Comparison of ENCODE assay signal across 16 mouse cellular contexts in the genomic region with DNA sequence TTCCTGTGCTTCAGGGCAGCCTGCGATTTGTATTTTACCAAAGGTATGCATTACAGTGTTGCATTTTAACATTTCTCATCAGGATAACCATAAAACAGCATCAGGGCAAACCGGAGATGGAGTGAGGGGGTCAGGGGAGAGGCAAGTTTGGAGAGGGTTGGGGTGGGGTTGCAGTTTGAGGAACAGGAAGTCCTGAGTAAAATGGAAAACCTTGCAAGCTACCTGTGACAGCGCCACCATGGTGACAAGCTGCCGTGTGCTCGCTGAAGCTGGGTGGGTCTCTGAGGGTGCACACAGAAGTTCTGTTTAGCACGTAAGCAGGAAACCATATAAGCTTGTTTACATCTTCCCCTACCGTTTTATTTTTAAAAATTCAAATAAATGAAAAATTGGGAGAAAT. TPM values are rescaled to one million over a fixed set of nuclear protein-coding genes. Genes with fewer than 3 reads are reported as not detected.
DNase-seq lines count a peak whose midpoint lies in the region; ATAC-seq and TF ChIP-seq lines count a peak whose summit lies in the region.
"Had no signal": no experiment of that assay in that cellular context is flagged by ENCODE, and none has a peak within 500 bp of the region (broad histone marks: within the 10 kb centered on the region; RNA-seq: fewer than 3 reads in every experiment).

No protein-coding gene starts in this region.

- no peaks in the 10 kb centered on the region for H3K27me3 ChIP-seq in thymus, adult 2 months (ENCODE audit: control insufficient read depth, insufficient read depth, low read length)
- H3K27me3 ChIP-seq in kidney, embryonic 16.5 days (ENCODE audit: insufficient read depth, low read length): no peaks in the 10 kb centered on the region
- no peaks in the 10 kb centered on the region for H3K27me3 ChIP-seq in cerebellum, adult 2 months (ENCODE audit: control insufficient read depth, insufficient read depth, low read length)
- H3K27me3 ChIP-seq: megakaryocyte, embryonic 14.5 days had no signal

- peak; percentile 70 for DNase-seq in CD4-positive helper T cell, adult 2 months (ENCODE audit: low read depth, low spot score)
- peak; percentile 37 to 50 for DNase-seq in CD8-positive naive resting alpha-beta T cell, adult 2 months (ENCODE audit: low read depth in 2 of 2, low spot score in 2 of 2)
- peak; percentile 65 for DNase-seq in thymus, adult 2 months
- no peak for DNase-seq in urinary bladder, postnatal 25 days (ENCODE audit: low spot score)
- no peak for DNase-seq in testis, postnatal 10 days (ENCODE audit: low spot score)
- no peak for DNase-seq in cerebellum, adult 2 months
- DNase-seq: adrenal gland, postnatal 10 days; cerebellum, adult 9-10 months; gastrocnemius, postnatal 14 days; heart, postnatal 4 days; lung, adult 18-20 months; retina, postnatal 1 day had no signal

- WGBS in thymus, adult 2 months: 15% methylated on average over 7 of the region's 7 CpGs
- 83% methylated on average over 7 of the region's 7 CpGs for WGBS in kidney, embryonic 16.5 days
- WGBS in cerebellum, adult 2 months: 90% methylated on average over 7 of the region's 7 CpGs

- no peak overlapping the region for H3K9ac ChIP-seq in kidney, embryonic 16.5 days (replicated peaks; ENCODE audit: low read length)

- no peak for TF ChIP-seq POLR2A in thymus, adult 2 months (IDR thresholded peaks at IDR 0.05; ENCODE audit: control insufficient read depth, extremely low read depth, insufficient read depth, low read length, poor library complexity)
- TF ChIP-seq POLR2A in cerebellum, adult 2 months (IDR thresholded peaks at IDR 0.05; ENCODE audit: borderline replicate concordance, insufficient read depth, low read length): no peak

- no peak overlapping the region for H3K4me3 ChIP-seq in thymus, adult 2 months (ENCODE audit: control insufficient read depth, insufficient read depth, low read length)
- no peak overlapping the region for H3K4me3 ChIP-seq in kidney, embryonic 16.5 days (ENCODE audit: low read length)
- no peak overlapping the region for H3K4me3 ChIP-seq in cerebellum, adult 2 months (replicated peaks; ENCODE audit: insufficient read depth, low read depth, low read length)
- H3K4me3 ChIP-seq: megakaryocyte, embryonic 14.5 days had no signal

- ATAC-seq in inflammation-experienced regulatory T-cells, adult 6 months: peak; percentile 82
- no peak for ATAC-seq in kidney, embryonic 16.5 days (ENCODE audit: low FRiP score, low TSS enrichment)

- peaks cover 18% of the 10 kb centered on the region for H3K4me1 ChIP-seq in thymus, adult 2 months (replicated peaks; ENCODE audit: control insufficient read depth, insufficient read depth, low read length)
- H3K4me1 ChIP-seq in kidney, embryonic 16.5 days (ENCODE audit: insufficient read depth, low read length): no peaks in the 10 kb centered on the region
- H3K4me1 ChIP-seq in cerebellum, adult 2 months (ENCODE audit: control insufficient read depth, insufficient read depth, low read length): no peaks in the 10 kb centered on the region
- H3K4me1 ChIP-seq: megakaryocyte, embryonic 14.5 days had no signal

- H3K27ac ChIP-seq in thymus, adult 2 months (ENCODE audit: control insufficient read depth, insufficient read depth, low read length): 0 out of 2 replicates have a peak overlapping the region, but pooled peaks have one; percentile 58
- H3K27ac ChIP-seq in kidney, embryonic 16.5 days (ENCODE audit: low read length): no peak overlapping the region
- no peak overlapping the region for H3K27ac ChIP-seq in cerebellum, adult 2 months (ENCODE audit: insufficient read depth, low read length)

- no peak for TF ChIP-seq CTCF in thymus, adult 2 months (IDR thresholded peaks at IDR 0.05; ENCODE audit: borderline replicate concordance, control insufficient read depth, extremely low read depth, insufficient read depth, low read length, poor library complexity)
- no peak for TF ChIP-seq CTCF in cerebellum, adult 2 months (IDR thresholded peaks at IDR 0.05; ENCODE audit: borderline replicate concordance, insufficient read depth, low read depth, low read length)

- no peak overlapping the region for H3K4me2 ChIP-seq in kidney, embryonic 16.5 days (replicated peaks; ENCODE audit: low read depth, low read length)
- H3K4me2 ChIP-seq: heart, embryonic 11.5 days had no signal

- H3K36me3 ChIP-seq in thymus, adult 2 months (ENCODE audit: control insufficient read depth, insufficient read depth, low read length): no peaks in the 10 kb centered on the region
- no peaks in the 10 kb centered on the region for H3K36me3 ChIP-seq in kidney, embryonic 16.5 days (ENCODE audit: insufficient read depth, low read length)

- no peaks in the 10 kb centered on the region for H3K9me3 ChIP-seq in kidney, embryonic 16.5 days (ENCODE audit: low read length)
- H3K9me3 ChIP-seq: megakaryocyte, embryonic 14.5 days had no signal

RNA-seq across cellular contexts. Expression of a gene that starts 25.5 kb away (rescaled TPM):
- 10 to 100 TPM in 1 of 3 experiments, 1 to 10 TPM in 2; 8.8 to 11.9 (median 9.4) TPM for polyA plus RNA-seq in inflammation-experienced regulatory T-cells, adult 6 months (2017; shearing (Covaris generic))
- 11.4 and 13.5 TPM in 2 replicates for polyA plus RNA-seq in thymus, adult 2 months (2012; rRNA removed)
- 2.7 and 2.9 TPM in 2 replicates for polyA plus RNA-seq in kidney, embryonic 16.5 days (2015; fragmentation: Nextera tagmentation; extraction: Ambion mirVana)
- polyA plus RNA-seq in cerebellum, adult 2 months (2012; rRNA removed): 24.7 and 26.5 TPM in 2 replicates

Comparison
In these comparisons a context has a peak if more than half of its experiments do, and no peak if none do; other contexts are left out.
1. DNase-seq: peak in CD4-positive helper T cell, adult 2 months (single experiment), CD8-positive naive resting alpha-beta T cell, adult 2 months (2 of 2) and thymus, adult 2 months (single experiment); none in urinary bladder, postnatal 25 days (single experiment), testis, postnatal 10 days (single experiment) and cerebellum, adult 2 months (0 of 2).